ENCODE assay signal across 16 mouse cellular contexts in genomic region chr11:115099241-115099840, GRCm38 (mm10). TPM values are rescaled to one million over a fixed set of nuclear protein-coding genes. Genes with fewer than 3 reads are reported as not detected.
DNase-seq lines count a peak whose midpoint lies in the region; ATAC-seq and TF ChIP-seq lines count a peak whose summit lies in the region.
"Had no signal": no experiment of that assay in that cellular context is flagged by ENCODE, and none has a peak within 500 bp of the region (broad histone marks: within the 10 kb centered on the region; RNA-seq: fewer than 3 reads in every experiment).

No protein-coding gene starts in this region.

- H3K27ac ChIP-seq in kidney, postnatal 0 days: no peak overlapping the region
- peak overlapping the region; percentile 59 for H3K27ac ChIP-seq in embryonic facial prominence, embryonic 10.5 days (replicated peaks)
- peak overlapping the region; percentile 4; the same call in 1 of the 2 replicates for H3K27ac ChIP-seq in stomach, embryonic 14.5 days (ENCODE audit: low read length)
- no peak overlapping the region for H3K27ac ChIP-seq in kidney, embryonic 16.5 days (ENCODE audit: low read length)
- H3K27ac ChIP-seq: heart, embryonic 13.5 days; limb, embryonic 13.5 days; midbrain, embryonic 15.5 days had no signal

- no peak overlapping the region for H3K4me3 ChIP-seq in kidney, postnatal 0 days (replicated peaks; ENCODE audit: low read depth, low read length)
- H3K4me3 ChIP-seq in embryonic facial prominence, embryonic 10.5 days: peak overlapping the region; percentile 27; the same call in 1 of the 2 replicates
- H3K4me3 ChIP-seq in stomach, embryonic 14.5 days (ENCODE audit: low read depth, low read length): no peak overlapping the region
- no peak overlapping the region for H3K4me3 ChIP-seq in kidney, embryonic 16.5 days (ENCODE audit: low read length)
- H3K4me3 ChIP-seq: erythroblast, embryonic 14.5 days; heart, embryonic 13.5 days; limb, embryonic 13.5 days; midbrain, embryonic 15.5 days had no signal

- H3K4me1 ChIP-seq in kidney, postnatal 0 days (replicated peaks; ENCODE audit: insufficient read depth, low read length): no peaks in the 10 kb centered on the region
- peaks cover 69% of the 10 kb centered on the region for H3K4me1 ChIP-seq in embryonic facial prominence, embryonic 10.5 days
- peaks cover 4% of the 10 kb centered on the region; the same call in 1 of the 2 replicates for H3K4me1 ChIP-seq in stomach, embryonic 14.5 days (ENCODE audit: control insufficient read depth, insufficient read depth, low read length)
- no peaks in the 10 kb centered on the region for H3K4me1 ChIP-seq in kidney, embryonic 16.5 days (ENCODE audit: insufficient read depth, low read length)
- H3K4me1 ChIP-seq: heart, embryonic 13.5 days; midbrain, embryonic 15.5 days had no signal

- no peaks in the 10 kb centered on the region for H3K9me3 ChIP-seq in kidney, postnatal 0 days (replicated peaks; ENCODE audit: low read length)
- H3K9me3 ChIP-seq in embryonic facial prominence, embryonic 10.5 days: 0 out of 2 replicates have a peak, but pooled peaks cover 2% of the 10 kb centered on the region
- H3K9me3 ChIP-seq in stomach, embryonic 14.5 days (ENCODE audit: control insufficient read depth, low read depth, low read length): no peaks in the 10 kb centered on the region
- no peaks in the 10 kb centered on the region for H3K9me3 ChIP-seq in kidney, embryonic 16.5 days (ENCODE audit: low read length)
- H3K9me3 ChIP-seq: heart, embryonic 13.5 days; midbrain, embryonic 15.5 days had no signal

- peak; percentile 5 for DNase-seq in kidney, postnatal 0 days (ENCODE audit: low spot score)
- DNase-seq in kidney, postnatal 25 days: no peak
- peak; percentile 52 for DNase-seq in R1 (ENCODE audit: low read depth, low spot score)
- peak; percentile 83 for DNase-seq in embryonic facial prominence, embryonic 10.5 days (ENCODE audit: low spot score)
- DNase-seq in adrenal gland, postnatal 25 days: no peak
- DNase-seq: kidney, adult 11 months; kidney, postnatal 36 days had no signal

- no peak overlapping the region for H3K4me2 ChIP-seq in kidney, postnatal 0 days (ENCODE audit: low read length)
- H3K4me2 ChIP-seq in stomach, embryonic 14.5 days (replicated peaks; ENCODE audit: low read depth, low read length): no peak overlapping the region
- H3K4me2 ChIP-seq in kidney, embryonic 16.5 days (replicated peaks; ENCODE audit: low read depth, low read length): no peak overlapping the region
- H3K4me2 ChIP-seq: heart, embryonic 13.5 days; limb, embryonic 13.5 days; midbrain, embryonic 15.5 days had no signal

- ATAC-seq in kidney, postnatal 0 days (replicated peaks; ENCODE audit: low FRiP score, low read depth): no peak
- no peak for ATAC-seq in stomach, embryonic 14.5 days (ENCODE audit: insufficient number of reproducible peaks, insufficient read depth, low FRiP score, low read depth)
- no peak for ATAC-seq in kidney, embryonic 16.5 days (ENCODE audit: low FRiP score, low TSS enrichment)
- ATAC-seq: midbrain, embryonic 15.5 days had no signal

- H3K9ac ChIP-seq in kidney, postnatal 0 days (ENCODE audit: low read depth, low read length): no peak overlapping the region
- no peak overlapping the region for H3K9ac ChIP-seq in stomach, embryonic 14.5 days (replicated peaks; ENCODE audit: low read depth, low read length)
- no peak overlapping the region for H3K9ac ChIP-seq in kidney, embryonic 16.5 days (replicated peaks; ENCODE audit: low read length)
- H3K9ac ChIP-seq: heart, embryonic 13.5 days; limb, embryonic 13.5 days; midbrain, embryonic 15.5 days had no signal

- no peaks in the 10 kb centered on the region for H3K36me3 ChIP-seq in kidney, postnatal 0 days (ENCODE audit: insufficient read depth, low read length)
- H3K36me3 ChIP-seq in embryonic facial prominence, embryonic 10.5 days (replicated peaks): no peaks in the 10 kb centered on the region
- no peaks in the 10 kb centered on the region for H3K36me3 ChIP-seq in stomach, embryonic 14.5 days (ENCODE audit: control insufficient read depth, insufficient read depth, low read length)
- no peaks in the 10 kb centered on the region for H3K36me3 ChIP-seq in kidney, embryonic 16.5 days (ENCODE audit: insufficient read depth, low read length)
- H3K36me3 ChIP-seq: heart, embryonic 13.5 days; limb, embryonic 13.5 days; midbrain, embryonic 15.5 days had no signal

- no peaks in the 10 kb centered on the region for H3K27me3 ChIP-seq in kidney, postnatal 0 days (ENCODE audit: insufficient read depth, low read length)
- H3K27me3 ChIP-seq in embryonic facial prominence, embryonic 10.5 days (replicated peaks; ENCODE audit: low read depth, poor library complexity, severe bottlenecking): no peaks in the 10 kb centered on the region
- no peaks in the 10 kb centered on the region for H3K27me3 ChIP-seq in stomach, embryonic 14.5 days (ENCODE audit: control insufficient read depth, insufficient read depth, low read length)
- no peaks in the 10 kb centered on the region for H3K27me3 ChIP-seq in kidney, embryonic 16.5 days (ENCODE audit: insufficient read depth, low read length)
- H3K27me3 ChIP-seq: heart, embryonic 13.5 days; midbrain, embryonic 15.5 days had no signal

- no peak for TF ChIP-seq CTCF in kidney, postnatal 0 days (IDR thresholded peaks at IDR 0.05; ENCODE audit: low read depth)

- 35% methylated on average over 16 of the region's 16 CpGs for WGBS in kidney, postnatal 0 days
- 38% methylated on average over 16 of the region's 16 CpGs for WGBS in embryonic facial prominence, embryonic 10.5 days
- 29% methylated on average over 16 of the region's 16 CpGs for WGBS in stomach, embryonic 14.5 days
- WGBS in kidney, embryonic 16.5 days: 30% methylated on average over 16 of the region's 16 CpGs

RNA-seq across cellular contexts. Expression of gene Rab37, which starts 8.1 kb away (rescaled TPM):
- 1.8 and 2.2 TPM in 2 replicates for polyA plus RNA-seq in kidney, postnatal 0 days (2015; fragmentation: Nextera tagmentation; extraction: Ambion mirVana)
- polyA plus RNA-seq in embryonic facial prominence, embryonic 10.5 days (2016; fragmentation: Nextera tagmentation; extraction: Ambion mirVana): 1.2 and 2.2 TPM in 2 replicates
- polyA plus RNA-seq in stomach, embryonic 14.5 days (2014; fragmentation: Nextera tagmentation; extraction: Ambion mirVana): 1.3 and 1.5 TPM in 2 replicates
- total RNA-seq in adrenal gland, postnatal 25 days (2021): 0.58 and 0.76 TPM in 2 replicates
- polyA plus RNA-seq in kidney, embryonic 16.5 days (2015; fragmentation: Nextera tagmentation; extraction: Ambion mirVana): 1.7 and 2.2 TPM in 2 replicates

RNA-seq across cellular contexts. Expression of gene Cd300lf, which starts 34.5 kb away (rescaled TPM):
- polyA plus RNA-seq in kidney, postnatal 0 days (2015; fragmentation: Nextera tagmentation; extraction: Ambion mirVana): 0.33 TPM in 2 replicates
- 0.19 TPM in 1 of 2 replicates, not detected in the other for polyA plus RNA-seq in embryonic facial prominence, embryonic 10.5 days (2016; fragmentation: Nextera tagmentation; extraction: Ambion mirVana)
- polyA plus RNA-seq in stomach, embryonic 14.5 days (2014; fragmentation: Nextera tagmentation; extraction: Ambion mirVana): 0.33 and 0.48 TPM in 2 replicates
- 0.55 and 0.62 TPM in 2 replicates for total RNA-seq in adrenal gland, postnatal 25 days (2021)
- polyA plus RNA-seq in kidney, embryonic 16.5 days (2015; fragmentation: Nextera tagmentation; extraction: Ambion mirVana): 0.52 and 0.53 TPM in 2 replicates
- polyA plus RNA-seq: erythroblast, embryonic 14.5 days had no signal

RNA-seq across cellular contexts. Expression of gene Cd300e, which starts 37.4 kb away (rescaled TPM):
- not detected in 2 replicates for polyA plus RNA-seq in kidney, postnatal 0 days (2015; fragmentation: Nextera tagmentation; extraction: Ambion mirVana)
- polyA plus RNA-seq in embryonic facial prominence, embryonic 10.5 days (2016; fragmentation: Nextera tagmentation; extraction: Ambion mirVana): not detected in 2 replicates
- 0.12 TPM in 1 of 2 replicates, not detected in the other for polyA plus RNA-seq in stomach, embryonic 14.5 days (2014; fragmentation: Nextera tagmentation; extraction: Ambion mirVana)
- total RNA-seq in adrenal gland, postnatal 25 days (2021): 0.33 TPM in 1 of 2 replicates, not detected in the other
- polyA plus RNA-seq in kidney, embryonic 16.5 days (2015; fragmentation: Nextera tagmentation; extraction: Ambion mirVana): 0.10 TPM in 1 of 2 replicates, not detected in the other
- total RNA-seq: hematopoietic stem cell, adult 5-6 weeks; left cerebral cortex, adult 18-20 months had no signal
- polyA plus RNA-seq: erythroblast, embryonic 14.5 days; heart, embryonic 13.5 days; midbrain, embryonic 15.5 days had no signal

RNA-seq across cellular contexts. Expression of gene Cd300ld3, which starts 51.1 kb away (rescaled TPM):
- polyA plus RNA-seq in kidney, postnatal 0 days (2015; fragmentation: Nextera tagmentation; extraction: Ambion mirVana): not detected in 2 replicates
- polyA plus RNA-seq in embryonic facial prominence, embryonic 10.5 days (2016; fragmentation: Nextera tagmentation; extraction: Ambion mirVana): not detected in 2 replicates
- polyA plus RNA-seq in stomach, embryonic 14.5 days (2014; fragmentation: Nextera tagmentation; extraction: Ambion mirVana): not detected in 2 replicates
- total RNA-seq in adrenal gland, postnatal 25 days (2021): 2.3 and 4.2 TPM in 2 replicates
- not detected in 2 replicates for polyA plus RNA-seq in kidney, embryonic 16.5 days (2015; fragmentation: Nextera tagmentation; extraction: Ambion mirVana)
- total RNA-seq: hematopoietic stem cell, adult 5-6 weeks had no signal
- polyA plus RNA-seq: erythroblast, embryonic 14.5 days; heart, embryonic 13.5 days; limb, embryonic 13.5 days; liver, embryonic 16.5 days; midbrain, embryonic 15.5 days had no signal

Comparison
In these comparisons a context has a peak if more than half of its experiments do, and no peak if none do; other contexts are left out.
1. DNase-seq: peak in kidney, postnatal 0 days (single experiment), R1 (single experiment) and embryonic facial prominence, embryonic 10.5 days (single experiment); none in kidney, postnatal 25 days (0 of 2) and adrenal gland, postnatal 25 days (single experiment).
2. H3K27ac ChIP-seq: peak in embryonic facial prominence, embryonic 10.5 days (single experiment) and stomach, embryonic 14.5 days (single experiment); none in kidney, postnatal 0 days (single experiment) and kidney, embryonic 16.5 days (single experiment).